Mouse (Mus musculus) urinary bladder, adult 18-20 months (tissue): Measurements from ENCODE around the gene Wasf3.

ENCODE experiments used
- DNase-seq, 2 experiments: peaks; one replicate each; pipeline ENCODE4 v3.0.0; 2022; ENCODE audit warnings: low spot score in 2 of 2, mixed read lengths in 2 of 2

The Wasf3 gene

DNA sequence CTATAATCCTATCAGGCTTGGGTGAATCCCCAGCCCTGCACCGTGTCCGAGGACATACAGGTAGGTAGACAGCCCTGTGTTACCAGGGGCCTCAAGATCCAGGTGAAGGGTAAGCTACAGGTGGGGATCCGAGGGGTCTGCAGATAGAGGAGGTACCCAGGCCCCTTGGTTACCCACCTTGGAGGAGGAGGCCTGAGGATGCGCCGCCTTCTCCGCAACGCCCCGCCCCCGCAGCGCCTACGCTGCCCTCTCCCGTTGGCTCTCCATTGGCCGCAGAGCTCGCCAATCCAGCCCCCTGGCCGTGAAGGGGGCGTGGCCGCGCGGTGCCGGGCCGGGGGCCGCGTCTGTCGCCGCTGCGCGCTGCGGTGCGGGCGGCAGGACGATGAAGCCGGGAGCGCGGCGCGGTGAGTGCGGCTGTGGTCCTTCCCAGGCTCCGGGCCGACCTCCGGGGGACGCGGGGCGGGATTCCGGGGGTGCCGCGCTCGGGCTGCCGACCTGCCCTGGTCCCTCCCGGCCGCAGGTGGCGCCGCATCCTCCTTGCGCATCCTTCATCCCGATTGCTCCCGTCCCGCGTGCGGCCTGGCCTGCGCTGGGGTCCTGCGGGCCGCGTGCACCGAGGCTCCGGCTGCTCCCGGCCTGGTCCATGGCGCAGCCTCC, at the start of gene Wasf3:
Wasf3 (plus strand) TSS at position 51 of the 657 bp plus-strand sequence.
- peak; percentile 10 to 30 for DNase-seq

DNA sequence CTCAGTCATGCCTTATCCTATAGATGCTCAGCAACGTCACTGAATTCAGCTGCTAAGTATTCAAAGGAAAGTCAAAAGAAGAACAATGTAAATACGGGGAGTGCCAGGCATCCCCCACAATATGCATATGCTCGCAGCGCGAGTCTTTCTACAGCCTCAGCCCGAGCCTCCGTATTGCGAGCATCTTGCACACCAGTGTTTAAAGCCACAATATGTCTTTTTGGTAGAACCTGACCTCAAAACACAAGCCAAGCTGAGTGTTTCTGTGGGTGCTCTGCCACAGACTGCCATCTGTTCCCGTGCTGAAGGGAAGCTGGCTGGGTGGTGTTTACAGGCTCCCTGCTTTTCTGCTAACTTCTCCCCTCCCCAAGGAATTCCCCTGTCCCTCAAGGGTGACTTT, 46.7 kb upstream of the Wasf3 start:
- no peak for DNase-seq

DNA sequence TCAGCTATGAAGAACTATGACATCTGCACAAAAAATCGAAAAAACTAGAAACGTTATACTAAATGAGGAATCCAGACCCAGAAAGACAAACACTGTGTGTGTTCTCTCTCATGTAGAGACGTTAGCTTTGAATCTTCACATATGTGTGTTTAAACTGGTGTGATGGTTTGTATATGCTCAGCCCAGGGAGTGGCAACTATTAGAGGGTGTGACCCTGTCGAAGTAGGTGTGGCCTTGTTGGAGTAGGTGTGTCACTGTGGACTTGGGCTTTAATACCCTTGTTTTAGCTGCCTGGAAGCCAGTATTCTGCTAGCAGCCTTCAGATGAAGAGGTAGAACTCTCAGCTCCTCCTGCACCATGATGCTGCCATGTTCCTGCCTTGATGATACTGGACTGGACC, 44.7 kb upstream of the Wasf3 start:
- DNase-seq = no peak

DNA sequence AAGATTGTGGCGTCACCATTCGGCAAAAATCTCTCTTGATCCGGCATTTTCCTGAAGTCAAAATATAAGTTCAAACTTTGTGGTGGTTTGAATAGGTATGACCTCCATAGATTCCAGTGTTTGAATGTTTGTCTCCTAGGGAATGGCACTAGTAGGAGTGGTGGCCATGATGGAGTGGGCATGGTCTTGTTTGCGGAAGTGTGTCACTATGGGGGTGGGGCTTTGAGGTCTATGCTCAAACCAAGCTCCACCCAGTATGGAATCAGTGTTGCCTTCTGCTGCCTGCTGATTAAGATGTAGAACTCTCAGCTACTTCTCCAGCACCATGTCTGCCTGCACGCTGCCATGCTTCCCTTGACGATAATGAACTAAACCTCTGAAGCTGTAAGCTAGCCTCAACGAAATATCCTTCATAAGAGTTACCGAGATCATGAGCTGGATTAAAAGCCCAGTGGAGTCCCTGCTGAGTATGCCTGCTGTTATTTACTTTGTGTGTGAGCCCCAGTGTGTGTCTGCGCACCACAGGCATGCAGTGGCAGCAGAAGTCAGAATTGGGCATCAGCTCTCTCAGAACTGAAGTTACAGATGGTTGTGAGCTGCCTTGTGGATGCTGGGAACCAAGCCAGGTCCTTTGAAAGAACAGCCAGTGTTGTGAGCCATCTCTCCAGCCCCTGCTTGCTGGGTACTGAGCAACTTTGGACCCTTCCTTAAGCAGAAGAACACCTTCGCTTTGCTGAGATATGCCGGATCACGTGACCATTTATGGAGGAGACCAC, 39.7 kb upstream of the Wasf3 start:
- no peak for DNase-seq

DNA sequence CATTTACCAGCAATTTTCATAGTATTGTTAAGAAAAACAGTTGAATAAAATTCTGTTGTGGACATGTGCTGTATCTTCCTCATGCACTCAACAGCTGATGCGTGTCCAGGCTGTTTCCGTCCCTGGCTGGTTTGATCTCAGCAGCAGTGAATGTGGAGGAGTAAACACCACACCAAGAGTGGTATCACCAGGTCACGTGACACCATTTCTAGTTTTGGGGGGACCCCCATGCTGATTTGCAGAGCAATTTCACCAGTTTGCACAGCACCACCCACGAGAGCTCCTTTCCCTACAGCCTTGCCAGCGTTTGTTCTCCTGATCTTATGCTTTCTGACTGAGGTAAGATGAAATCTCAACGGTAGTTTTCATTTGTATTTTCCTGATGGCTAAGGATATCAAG, 37.7 kb upstream of the Wasf3 start:
- no peak for DNase-seq

DNA sequence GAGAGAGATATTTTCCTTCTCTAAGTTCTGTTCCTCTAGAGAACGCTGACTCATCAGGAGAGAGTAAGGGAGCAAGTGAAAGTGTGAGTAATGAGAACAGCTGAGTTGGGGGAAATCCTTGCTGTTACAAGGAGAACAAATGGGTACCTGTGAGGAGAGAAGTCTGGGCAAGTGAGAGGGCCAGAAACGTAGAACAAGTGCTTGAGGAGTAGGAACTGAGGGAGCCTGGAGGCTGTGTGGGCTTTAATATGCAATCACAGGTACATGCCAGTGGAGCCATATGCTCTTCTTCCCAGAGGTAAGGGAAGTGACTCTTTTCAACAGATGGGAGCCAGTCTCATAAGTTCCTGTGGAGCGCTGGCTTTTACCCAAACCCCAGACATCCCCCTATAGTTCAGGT, 35.6 kb upstream of the Wasf3 start:
- no peak for DNase-seq

DNA sequence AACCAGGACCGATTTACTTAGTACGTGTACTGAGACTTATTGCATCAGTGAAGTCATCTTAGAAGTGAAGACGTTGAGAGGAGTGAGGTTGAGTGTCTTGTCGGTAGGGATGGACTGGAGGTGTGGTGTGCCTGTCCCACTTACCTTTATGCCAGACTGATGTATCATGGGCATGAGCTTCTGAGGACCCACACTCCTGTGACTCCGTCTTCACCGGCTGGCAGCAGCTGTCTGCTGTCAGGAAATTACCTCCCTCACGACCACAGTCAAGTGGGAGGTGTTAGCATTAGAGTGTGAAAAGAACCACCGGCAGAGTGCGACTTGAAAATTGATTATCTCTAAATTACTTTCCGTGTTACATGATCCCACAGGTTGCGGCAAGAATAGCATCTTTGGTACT, 34.0 kb upstream of the Wasf3 start:
- no peak for DNase-seq

DNA sequence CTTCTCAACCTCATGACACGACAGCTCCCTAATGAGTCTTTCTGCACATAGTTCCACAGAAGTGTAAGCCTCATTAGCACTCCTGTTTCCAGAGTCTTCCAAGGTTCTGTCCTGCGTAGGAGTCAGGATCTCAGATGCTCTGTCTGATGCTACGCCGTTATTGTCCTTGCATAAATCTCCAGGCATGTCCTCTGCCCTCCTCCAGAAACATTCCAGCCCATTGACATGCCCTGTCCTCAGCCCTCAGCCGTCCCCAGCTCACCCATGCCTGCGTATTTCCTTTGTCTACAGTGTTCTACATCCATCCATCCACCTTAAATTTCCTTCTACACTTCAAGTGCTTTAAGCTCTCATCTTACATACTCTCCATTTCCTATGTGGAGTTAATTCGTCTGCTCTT, 32.8 kb upstream of the Wasf3 start:
- no peak for DNase-seq

DNA sequence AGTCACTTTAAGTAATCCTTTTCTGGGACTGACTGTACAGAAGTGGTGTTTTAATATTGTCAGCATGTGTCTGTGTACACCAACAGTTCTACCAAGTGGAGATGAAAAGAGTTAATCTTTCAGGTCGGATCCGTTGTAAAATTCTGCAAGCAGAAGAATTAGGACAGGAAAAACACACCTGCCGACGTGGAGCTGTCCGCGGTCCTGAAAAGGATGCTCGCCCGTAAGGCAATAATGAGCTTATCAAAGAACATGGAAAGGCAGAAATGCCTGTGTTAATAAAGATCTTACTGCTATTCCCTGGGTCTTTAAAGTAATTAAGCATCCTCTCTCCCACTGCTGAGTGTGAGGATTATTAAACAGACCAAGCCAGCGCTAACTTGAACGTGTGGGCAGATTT, 24.4 kb upstream of the Wasf3 start:
- peak in 1 of 2 experiments; percentile 24 for DNase-seq

DNA sequence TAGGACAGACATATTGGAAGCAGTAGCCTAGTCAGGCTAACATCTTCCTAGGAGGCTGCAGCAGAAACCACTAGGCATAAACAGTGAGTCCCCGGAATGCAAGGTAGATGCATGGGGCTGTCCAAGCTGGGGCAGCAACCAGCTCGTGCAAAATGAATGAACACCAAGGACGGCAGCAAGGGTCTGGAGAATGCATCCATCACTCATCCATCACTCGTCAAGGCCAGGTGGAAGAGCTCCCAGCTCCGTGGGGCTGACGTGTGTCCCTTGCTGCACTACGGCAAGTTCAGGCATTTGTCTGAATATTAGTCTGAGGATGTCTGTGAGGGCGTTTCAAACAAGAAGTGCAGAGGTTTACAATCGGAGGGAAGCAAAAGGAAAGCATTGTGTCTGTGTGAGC, 22.1 kb upstream of the Wasf3 start:
- no peak for DNase-seq

DNA sequence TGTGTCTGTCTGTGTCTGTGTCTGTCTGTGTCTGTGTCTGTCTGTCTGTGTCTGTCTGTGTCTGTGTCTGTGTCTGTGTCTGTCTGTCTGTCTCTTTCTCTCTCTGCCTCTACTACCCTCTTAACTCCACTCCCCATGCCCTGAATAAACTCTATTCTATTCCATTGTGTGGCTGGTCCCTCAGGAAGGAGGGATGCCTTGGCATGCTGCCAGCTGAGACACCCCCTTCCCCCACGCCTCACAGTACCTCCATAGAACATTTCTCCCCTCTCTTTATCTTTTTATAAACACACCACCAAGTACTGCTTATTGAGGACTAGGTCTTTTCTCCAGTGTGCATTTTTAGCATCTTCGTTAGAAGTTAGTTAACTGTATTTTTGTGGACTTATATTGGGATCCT, 16.4 kb upstream of the Wasf3 start:
- no peak for DNase-seq

DNA sequence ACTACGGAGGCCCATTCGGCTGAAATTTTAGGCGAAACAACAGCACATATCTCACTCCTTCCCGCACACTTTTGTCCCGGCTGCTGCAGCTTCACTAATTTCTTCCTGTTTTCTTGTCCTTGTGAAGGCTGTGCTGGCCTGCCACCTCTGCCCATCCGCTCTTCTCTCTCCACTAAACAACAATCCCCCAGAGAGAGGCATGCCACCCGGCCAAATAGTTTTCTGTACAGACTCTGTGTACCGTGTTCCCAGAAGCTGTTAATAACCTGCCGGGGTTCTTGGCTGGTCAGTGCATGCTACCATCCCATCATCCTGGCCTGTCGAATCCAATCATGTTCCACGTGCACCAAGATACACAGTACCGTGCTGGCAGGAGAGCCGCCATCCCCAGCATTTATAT, 15.8 kb upstream of the Wasf3 start:
- no peak for DNase-seq

DNA sequence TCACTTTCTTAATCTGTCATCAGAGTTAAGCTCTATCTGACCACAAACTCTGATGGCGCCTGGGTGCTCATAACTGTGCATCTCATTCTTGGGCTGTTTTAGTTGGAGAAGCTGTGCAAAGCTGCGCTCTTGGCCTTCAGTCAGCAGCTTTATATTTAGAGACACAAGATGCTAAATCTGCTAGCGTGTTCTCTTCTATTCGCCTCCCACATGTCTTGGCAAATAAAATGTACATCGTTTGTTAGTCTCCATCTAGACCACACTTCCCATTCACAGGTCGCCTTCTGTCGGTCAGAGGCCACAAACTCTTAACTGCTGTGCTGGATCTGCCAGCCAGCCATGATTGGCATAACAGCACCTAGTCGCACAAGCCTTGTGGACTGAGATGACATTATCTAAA, 14.0 kb upstream of the Wasf3 start:
- DNase-seq = no peak

DNA sequence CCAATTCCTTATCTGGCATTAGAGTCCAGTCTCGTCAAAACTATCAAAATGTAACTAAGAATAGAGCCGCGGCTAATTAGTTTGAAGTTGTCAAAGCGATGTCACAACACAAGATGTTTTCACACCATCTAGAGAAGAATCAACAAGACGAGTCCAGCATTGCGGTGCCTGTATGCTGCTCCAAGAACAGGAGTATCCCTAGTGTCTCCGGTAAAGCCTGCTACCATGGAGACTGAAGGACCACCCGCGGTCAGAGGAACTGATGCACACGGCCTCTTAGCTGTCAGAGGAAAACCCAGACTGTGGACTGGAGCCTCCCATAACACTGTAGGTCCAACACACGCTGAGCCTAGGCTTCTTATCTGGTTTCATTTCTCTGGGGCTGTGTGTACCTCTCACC, 11.5 kb upstream of the Wasf3 start:
- no peak for DNase-seq

DNA sequence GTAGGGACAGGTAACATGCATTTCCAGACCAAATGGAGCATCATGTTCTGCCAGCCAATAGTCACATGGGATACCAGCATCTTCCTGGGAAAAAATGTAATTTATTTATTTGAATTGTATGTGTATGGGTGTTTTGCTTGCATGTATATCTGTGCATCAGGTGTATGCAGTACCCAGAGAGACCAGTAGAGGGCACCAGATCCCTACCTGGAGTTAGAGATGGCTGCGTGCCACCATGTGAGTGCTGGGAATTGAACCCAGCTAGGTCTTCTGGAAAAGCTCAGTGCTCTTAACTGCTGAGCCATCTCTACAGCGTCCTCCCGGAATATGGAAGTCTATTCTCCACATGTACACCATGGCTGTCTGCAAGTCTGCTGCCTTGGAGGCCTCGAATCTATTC, 8.2 kb upstream of the Wasf3 start:
- no peak for DNase-seq

DNA sequence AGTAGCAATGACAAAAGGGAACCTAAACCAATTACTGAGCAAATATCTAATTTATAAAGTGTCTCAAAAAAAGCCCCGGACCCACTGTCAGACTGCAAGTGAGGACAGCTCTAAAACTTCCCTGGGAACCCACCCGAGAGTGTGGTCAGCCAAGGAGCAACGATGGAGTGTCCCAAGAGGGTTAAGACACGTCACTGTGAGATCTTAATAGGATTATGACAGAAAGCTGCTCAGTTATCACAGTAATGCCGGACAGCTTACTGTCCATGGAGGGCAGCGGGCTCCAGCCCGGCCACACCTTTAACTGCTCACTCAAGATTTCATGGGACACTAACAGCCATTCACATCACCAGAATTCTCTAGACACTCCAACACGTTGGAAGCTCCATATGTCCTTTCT, 4.7 kb upstream of the Wasf3 start:
- no peak for DNase-seq

DNA sequence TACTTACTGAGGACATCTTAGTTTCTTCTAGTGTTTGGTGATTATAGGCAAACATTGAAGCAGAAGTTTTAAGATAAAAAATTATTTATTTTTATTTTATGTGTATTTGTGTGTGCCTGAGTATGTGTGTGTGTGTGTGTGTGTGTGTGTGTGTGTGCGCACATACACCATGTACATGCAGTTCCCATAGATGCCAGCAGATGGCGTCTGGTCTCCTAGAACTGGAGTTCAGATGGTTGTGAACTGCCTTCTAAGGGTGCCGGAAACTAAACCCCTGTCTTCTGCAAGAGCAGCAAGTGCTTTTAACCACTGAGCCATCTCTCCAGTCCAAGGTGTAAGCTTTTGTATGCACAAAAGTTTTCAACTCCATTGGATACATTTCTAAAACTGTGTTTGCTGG, 2.5 kb upstream of the Wasf3 start:
- no peak for DNase-seq

DNA sequence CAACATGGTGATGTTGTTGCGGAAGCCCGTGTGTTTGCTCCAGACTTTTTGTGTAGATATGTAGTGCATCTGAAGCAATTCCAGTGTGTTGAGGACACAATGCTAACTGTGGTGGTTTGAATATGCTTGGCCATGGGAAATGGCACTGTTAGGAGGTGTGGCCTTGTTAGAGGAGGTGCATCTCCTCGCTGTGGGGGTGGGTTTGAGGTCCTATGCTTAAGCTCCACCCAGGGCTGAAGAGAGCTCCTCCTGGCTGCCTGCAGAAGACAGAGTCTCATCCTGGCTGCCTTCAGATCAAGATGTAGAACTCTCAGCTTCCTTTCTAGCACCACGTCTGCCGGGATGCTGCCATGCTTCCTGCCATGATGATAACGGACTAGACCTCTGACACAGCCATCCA, 1.4 kb upstream of the Wasf3 start:
- DNase-seq = no peak

DNA sequence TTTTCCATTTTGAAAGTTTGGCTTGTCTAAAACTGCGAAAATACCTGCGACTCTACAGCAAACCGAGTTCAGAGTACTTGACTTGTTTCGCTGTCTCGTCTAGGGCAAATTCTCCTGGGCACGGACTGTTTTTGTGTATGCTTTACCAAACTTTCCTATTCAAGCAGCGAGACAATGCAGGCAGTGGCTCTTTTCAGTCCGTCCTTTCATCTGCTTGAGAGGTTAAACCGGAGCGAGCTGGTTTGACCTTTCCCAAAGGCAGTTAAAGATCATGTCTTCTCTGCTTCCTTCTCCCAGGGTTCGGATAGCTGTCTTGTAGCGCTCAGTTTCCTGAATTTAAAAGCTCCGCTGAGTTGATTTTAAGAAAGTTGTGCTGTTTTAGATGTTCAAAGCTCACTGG, 1.2 kb downstream of the Wasf3 start:
- no peak for DNase-seq

DNA sequence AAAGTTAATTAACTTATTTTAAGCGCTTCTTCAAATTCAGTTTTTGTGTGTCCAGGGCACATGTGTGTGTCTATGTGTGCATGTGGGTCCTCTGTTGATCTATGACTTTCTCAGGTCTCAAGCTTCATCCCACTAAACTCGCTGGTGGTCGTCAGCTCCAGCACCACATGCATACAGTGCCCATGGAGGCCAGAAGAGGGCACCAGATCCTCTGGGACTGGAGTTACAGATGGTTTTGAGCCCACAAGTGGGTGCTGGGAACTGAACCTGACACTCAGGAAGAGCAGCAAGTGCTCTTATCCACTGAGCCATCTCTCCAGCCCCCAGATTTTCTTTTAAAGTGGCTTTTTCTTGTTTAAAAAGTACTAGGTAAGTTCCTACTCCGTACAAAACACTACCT, 2.1 kb downstream of the Wasf3 start:
- DNase-seq = no peak

DNA sequence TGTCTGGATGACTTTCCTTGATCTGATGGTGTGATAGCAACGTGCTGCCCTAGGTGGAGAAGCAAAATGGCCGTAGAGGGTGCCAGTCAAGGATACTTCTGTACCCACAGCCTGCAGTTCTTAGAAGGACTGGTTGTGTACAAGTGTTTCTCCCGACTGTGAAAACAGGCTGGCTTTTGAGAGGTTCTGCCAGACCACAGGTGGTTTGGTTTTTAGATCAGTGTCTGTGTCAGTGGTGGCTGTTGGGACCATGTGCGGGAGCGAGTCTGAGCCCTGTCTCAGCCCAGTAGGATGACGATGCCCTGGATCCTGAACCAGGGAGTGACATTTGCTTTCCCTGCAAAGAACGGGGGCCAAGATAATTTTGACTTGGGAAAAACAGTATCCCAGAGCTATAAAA, 9.8 kb downstream of the Wasf3 start:
- no peak for DNase-seq

DNA sequence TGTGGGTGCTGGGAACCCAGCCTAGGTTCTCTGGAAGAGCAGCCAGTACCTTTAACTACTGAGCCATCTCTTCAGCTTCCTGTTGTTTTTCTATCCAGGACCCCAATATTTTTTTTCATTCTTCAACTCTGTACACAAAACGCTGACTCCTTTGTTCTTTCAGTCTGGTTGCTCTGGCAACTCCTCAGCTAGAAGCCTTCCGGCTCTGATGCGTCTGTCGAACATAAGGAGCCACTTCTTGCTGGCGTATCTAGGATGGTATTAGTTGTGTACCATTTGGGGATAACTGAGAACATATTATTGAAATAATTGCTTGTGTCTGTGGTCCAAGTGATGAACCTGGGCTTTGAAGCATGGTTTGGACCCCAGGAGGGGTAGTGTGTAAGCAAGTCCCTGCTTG, 12.5 kb downstream of the Wasf3 start:
- DNase-seq = no peak

DNA sequence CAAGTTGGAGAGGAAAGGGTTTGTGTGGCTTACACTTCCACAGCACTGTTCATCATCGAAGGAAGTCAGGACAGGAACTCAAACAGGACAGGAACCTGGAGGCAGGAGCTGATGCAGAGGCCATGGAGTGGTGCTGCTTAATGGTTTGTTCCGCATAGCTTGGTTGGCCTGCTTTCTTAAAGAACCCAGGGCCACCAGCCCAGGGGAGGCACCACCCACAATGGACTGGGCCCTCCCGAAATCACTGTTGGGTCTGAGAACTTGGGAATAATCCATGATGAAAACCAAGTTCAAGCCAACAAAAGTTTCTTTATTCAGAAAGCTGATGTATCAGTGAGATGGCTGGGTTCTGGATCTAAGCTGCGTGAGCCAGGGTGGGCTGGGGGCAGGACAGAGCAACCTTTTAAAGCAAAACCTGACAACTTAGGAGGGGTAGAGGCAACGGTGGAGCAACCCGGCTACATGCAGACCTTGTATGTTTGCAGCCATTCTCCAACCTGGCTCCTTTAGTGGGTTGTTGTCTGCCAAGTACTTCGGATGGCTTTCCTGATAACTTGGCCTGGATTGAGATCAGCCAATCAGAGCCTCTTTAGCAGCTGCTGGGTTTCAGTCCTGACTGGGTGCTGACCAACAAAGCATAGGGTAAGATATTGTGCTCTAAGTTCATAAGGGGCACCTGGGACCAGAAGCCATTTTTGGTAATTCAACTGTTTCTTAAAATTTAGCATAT, 13.8 kb downstream of the Wasf3 start:
- DNase-seq = no peak
